Mouse (Mus musculus): ENCODE measurements around the gene Sox5. TPM values are rescaled to one million over a fixed set of nuclear protein-coding genes. Genes with fewer than 3 reads are reported as not detected.

Sox5 gene
- total RNA-seq, 2 experiments from 2014 or later, result 0.89 to 0.99 TPM

GRCm38 (mm10) chr6:144503399-144504196 is 278.2 kb downstream of the Sox5 start:
- DNase-seq, result no peak
- TF ChIP-seq CTCF (IDR thresholded peaks at IDR 0.05), result no peak
- H3K27ac ChIP-seq, result no peak overlapping the region
- intact Hi-C loops (cut with DNase I), result no loop called here
- no peak overlapping the region for H3K4me3 ChIP-seq

- intact Hi-C loops (cut with DNase I), result no loop called here
- peak; percentile 27; the same call in 1 of the 2 replicates for TF ChIP-seq CTCF (IDR thresholded peaks at IDR 0.05)
- H3K27ac ChIP-seq, result no peak overlapping the region
- no peak overlapping the region for H3K4me3 ChIP-seq
- DNase-seq, result no peak
Measured at GRCm38 (mm10) chr6:144501439-144501838, 280.3 kb downstream of the Sox5 start.

- intact Hi-C loops (cut with DNase I), result no loop called here
- peak; percentile 14; the same call in 1 of the 2 replicates for TF ChIP-seq CTCF (IDR thresholded peaks at IDR 0.05)
- DNase-seq, result no peak
Measured at GRCm38 (mm10) chr6:144498177-144498576, 283.6 kb downstream of the Sox5 start.

DNA sequence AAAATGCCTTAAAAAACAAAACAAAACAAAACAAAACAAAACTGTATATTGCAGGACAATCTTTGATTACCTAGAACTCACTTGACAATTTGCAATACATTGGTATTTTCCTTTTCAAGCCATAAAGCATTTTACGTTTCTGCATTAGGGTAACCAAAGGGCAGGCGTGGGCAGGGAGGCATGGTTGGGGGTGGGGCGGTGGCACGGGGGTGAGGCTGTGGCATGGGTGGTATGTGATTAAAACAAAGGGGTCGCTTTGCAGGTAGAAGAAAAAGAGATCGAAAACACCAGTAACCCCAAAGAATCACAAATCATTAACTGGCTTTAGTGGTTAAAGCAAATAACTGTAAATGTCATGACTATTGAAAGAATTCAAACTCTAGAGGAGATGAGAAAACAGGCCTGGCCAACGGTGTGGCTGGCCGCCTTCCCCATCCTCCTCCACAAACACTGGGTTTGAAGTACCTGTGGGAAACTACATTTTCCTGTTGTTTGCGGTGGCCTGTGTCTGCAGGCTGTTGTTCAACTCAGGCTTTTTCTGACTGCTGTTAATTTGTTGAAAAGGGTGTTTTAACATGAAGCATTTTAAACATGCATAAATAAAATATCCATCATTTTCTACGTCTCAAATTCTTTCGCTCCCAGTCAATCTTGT is 289.9 kb downstream of the Sox5 start:
- TF ChIP-seq CTCF (IDR thresholded peaks at IDR 0.05), result no peak
- intact Hi-C loops (cut with DNase I), result no loop called here
- no peak overlapping the region for H3K27ac ChIP-seq
- no peak for DNase-seq
- no peak overlapping the region for H3K4me3 ChIP-seq

More at GRCm38 (mm10) chr6:144498177-144498576, 283.6 kb downstream of the Sox5 start:
- Histone ChIP-seq H3K27ac (no peak overlapping the region), H3K4me3 (no peak overlapping the region)

DNA sequence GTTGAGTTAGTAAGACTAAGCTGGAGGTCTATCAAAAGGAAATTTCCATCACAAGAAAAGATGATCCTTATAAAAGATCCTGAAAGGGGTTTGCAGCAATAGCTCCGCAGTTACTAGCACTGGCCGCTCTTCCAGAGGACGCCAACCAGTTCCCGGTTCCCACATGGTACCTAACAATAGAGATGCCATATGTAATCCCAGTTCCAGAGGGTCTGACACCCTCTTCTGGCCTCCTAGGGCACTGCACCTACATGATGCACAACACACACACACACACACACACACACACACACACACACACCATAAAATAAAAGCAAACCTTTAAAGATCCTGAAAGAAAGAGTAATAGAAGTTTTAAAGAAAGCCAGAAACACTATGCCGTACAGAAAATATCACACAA is 290.9 kb downstream of the Sox5 start:
- TF ChIP-seq CTCF (IDR thresholded peaks at IDR 0.05), result no peak
- intact Hi-C loops (cut with DNase I), result no loop called here
- no peak for DNase-seq
- H3K27ac ChIP-seq, result no peak overlapping the region
- no peak overlapping the region for H3K4me3 ChIP-seq

DNA sequence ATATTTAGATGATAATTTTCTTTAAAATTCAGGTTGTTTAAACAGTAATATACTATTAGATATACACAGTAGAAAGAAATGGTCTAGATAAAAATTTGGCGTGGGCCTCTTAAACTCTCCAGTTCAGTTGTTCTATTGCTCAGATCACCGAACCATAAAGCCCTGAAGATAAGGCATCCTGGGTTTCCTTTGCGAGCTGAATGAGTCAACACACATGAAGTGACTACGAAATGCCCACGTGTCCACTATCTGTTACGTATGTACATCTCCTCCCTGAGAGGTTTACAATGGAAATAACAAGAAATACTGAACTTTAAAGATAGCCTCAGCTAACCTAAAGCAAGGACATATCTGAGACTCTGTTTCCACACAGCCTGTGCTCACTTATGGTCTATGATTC is 296.2 kb downstream of the Sox5 start:
- H3K4me3 ChIP-seq, result no peak overlapping the region
- TF ChIP-seq CTCF (IDR thresholded peaks at IDR 0.05), result no peak
- intact Hi-C loops (cut with DNase I), result no loop called here

GRCm38 (mm10) chr6:144483166-144483565 is 298.6 kb downstream of the Sox5 start:
- intact Hi-C loops (cut with DNase I), result no loop called here

More for the DNA sequence above, 296.2 kb downstream of the Sox5 start:
- no peak overlapping the region for H3K27ac ChIP-seq
- DNase-seq, result no peak

DNA sequence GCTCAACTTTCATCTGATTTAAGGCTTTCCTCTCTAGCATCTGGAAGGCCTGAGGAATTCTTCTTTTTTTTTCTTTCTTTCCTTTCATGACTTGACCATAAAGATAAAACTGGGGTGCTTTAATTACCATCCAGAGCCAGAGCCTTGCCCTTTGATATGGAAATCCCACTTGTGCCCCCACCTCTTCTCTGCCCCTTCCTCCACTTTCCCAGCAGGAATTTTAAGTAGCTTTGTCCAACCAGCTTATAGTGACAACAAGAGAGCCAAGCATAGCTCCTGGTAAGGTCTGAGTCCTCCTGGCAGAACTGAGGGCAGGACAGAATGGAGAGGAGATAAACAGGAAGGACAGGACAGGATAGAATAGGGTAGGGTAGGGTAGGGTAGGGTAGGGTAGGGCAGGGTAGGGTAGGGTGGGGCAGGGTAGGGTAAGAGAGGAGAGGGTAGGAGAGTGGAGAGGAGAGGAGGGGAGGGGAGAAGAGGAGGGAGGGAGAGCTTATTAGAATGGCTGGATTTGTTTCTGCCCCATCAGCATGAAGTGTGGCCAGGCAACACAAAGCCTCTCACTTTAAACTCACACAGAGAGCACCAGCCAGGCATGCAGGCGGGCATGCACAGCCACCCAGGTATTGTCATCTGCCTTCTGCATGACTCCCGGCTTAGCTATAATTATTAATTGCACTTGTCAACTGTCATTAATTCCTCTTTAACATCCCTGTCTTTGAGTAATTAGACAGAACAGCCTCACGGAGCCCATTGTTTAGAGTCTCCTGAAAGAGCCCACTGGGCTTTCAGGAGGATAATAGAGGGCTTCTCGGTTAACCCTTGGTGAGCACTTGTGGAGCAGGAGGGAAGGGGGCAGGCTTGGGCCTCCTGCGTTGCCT is 300.9 kb downstream of the Sox5 start:
- intact Hi-C loops (cut with DNase I), result no loop called here
- DNase-seq, result no peak
- H3K4me3 ChIP-seq, result no peak overlapping the region
- no peak overlapping the region for H3K27ac ChIP-seq
- TF ChIP-seq CTCF (IDR thresholded peaks at IDR 0.05), result no peak

More at GRCm38 (mm10) chr6:144483166-144483565, 298.6 kb downstream of the Sox5 start:
- no peak overlapping the region for H3K4me3 ChIP-seq
- no peak for DNase-seq
- no peak for TF ChIP-seq CTCF (IDR thresholded peaks at IDR 0.05)
- no peak overlapping the region for H3K27ac ChIP-seq

DNA sequence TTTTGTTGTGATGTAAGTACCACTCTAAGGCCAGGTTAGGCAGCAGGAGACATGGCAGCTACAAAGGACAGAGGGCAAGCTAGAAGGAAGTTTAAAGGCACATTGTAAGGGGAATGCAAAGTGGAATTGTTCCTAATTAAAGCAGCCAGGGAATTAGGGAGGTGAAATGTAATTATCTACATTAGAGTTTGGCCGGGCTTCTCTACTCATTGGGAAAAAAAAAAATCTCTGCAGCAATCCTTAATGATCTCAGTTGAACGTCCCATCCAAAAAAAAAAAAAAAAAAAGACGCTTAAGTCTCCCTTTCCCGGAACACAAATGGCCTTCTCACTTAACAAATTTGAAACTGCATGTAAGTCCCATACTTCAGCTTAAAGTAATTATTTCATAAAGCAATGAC is 301.9 kb downstream of the Sox5 start:
- intact Hi-C loops (cut with DNase I), result no loop called here
- no peak for DNase-seq
- TF ChIP-seq CTCF (IDR thresholded peaks at IDR 0.05), result no peak
- H3K27ac ChIP-seq, result no peak overlapping the region
- no peak overlapping the region for H3K4me3 ChIP-seq

- H3K4me3 ChIP-seq, result no peak overlapping the region
- intact Hi-C loops (cut with DNase I), result no loop called here
- TF ChIP-seq CTCF (IDR thresholded peaks at IDR 0.05), result no peak
- no peak for DNase-seq
- no peak overlapping the region for H3K27ac ChIP-seq
Measured at GRCm38 (mm10) chr6:144477287-144478064, 304.3 kb downstream of the Sox5 start.

DNA sequence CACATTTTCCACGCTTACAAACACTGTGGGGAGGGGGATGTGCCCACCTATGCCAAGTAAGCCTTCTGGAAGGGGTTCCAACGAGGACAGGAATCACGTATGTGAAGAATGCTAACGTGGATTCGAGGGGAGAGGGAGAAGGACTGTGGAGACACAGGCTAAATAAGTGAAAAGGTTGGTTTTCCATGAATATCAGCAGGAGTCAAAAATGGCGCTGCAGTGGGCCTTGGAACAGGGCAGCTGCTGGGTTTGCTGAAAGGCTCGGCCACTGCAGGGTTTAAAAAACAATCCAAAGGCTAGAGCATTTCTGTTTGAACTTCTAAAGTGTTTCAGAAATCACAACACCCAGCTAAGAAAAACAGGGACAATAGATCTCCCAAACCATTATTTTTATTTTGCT is 308.3 kb downstream of the Sox5 start:
- no peak overlapping the region for H3K27ac ChIP-seq
- intact Hi-C loops (cut with DNase I), result no loop called here
- no peak overlapping the region for H3K4me3 ChIP-seq
- DNase-seq, result no peak
- no peak for TF ChIP-seq CTCF (IDR thresholded peaks at IDR 0.05)
